Mouse (Mus musculus) heart, embryonic 11.5 days (tissue): Measurements from ENCODE around the gene Gm21488. TPM values are rescaled to one million over a fixed set of nuclear protein-coding genes. Genes with fewer than 3 reads are reported as not detected.
"Not testable (repeated sequence)": the region's sequence is repeated elsewhere in the genome, so short reads cannot be mapped to it uniquely, and the experiment has no call there.

Source experiments
- ATAC-seq: fragments of 200-750 bp; cut with Nextera tagmentation; replicated peaks from 2 replicates; pipeline ENCODE4 v1.8.0; 2017; ENCODE audit warnings: moderate library complexity; ENCODE audit not compliant: insufficient number of reproducible peaks, low FRiP score, low TSS enrichment
- H3K27ac ChIP-seq: fragments of 300-500 bp; sonication (generic); 2 replicates; pipeline ENCODE4 v1.5.1; 2014; ENCODE audit warnings: mild to moderate bottlenecking, low read depth, low read length
- H3K27me3 ChIP-seq: fragments of 300-500 bp; sonication (generic); 2 replicates; pipeline ENCODE4 v1.6.1; 2014; ENCODE audit warnings: mild to moderate bottlenecking, low read length, mixed read lengths; ENCODE audit not compliant: control insufficient read depth, insufficient read depth
- H3K36me3 ChIP-seq: fragments of 300-500 bp; sonication (generic); 2 replicates; pipeline ENCODE4 v1.6.1; 2014; ENCODE audit warnings: mild to moderate bottlenecking, low read length, moderate library complexity, mixed read lengths; ENCODE audit not compliant: control insufficient read depth, insufficient read depth
- H3K4me1 ChIP-seq: fragments of 300-500 bp; sonication (generic); 2 replicates; pipeline ENCODE4 v1.6.1; 2014; ENCODE audit warnings: low read length; ENCODE audit not compliant: control insufficient read depth, insufficient read depth
- H3K4me2 ChIP-seq: fragments of 300-500 bp; sonication (generic); 2 replicates; pipeline ENCODE4 v1.6.1; 2014; ENCODE audit warnings: mild to moderate bottlenecking, moderate library complexity
- H3K4me3 ChIP-seq: fragments of 300-500 bp; sonication (generic); 2 replicates; pipeline ENCODE4 v1.5.1; 2014; ENCODE audit warnings: low read depth, low read length
- H3K9ac ChIP-seq: fragments of 300-500 bp; sonication (generic); 2 replicates; pipeline ENCODE4 v1.6.1; 2014; ENCODE audit warnings: mild to moderate bottlenecking, low read depth, low read length, moderate library complexity
- H3K9me3 ChIP-seq: fragments of 300-500 bp; sonication (generic); replicated peaks from 2 replicates; pipeline ENCODE4 v1.6.1; 2016; ENCODE audit warnings: low read length; ENCODE audit not compliant: control insufficient read depth
- WGBS: fragments of 180-500 bp; shearing (Covaris S2); extraction: QIAGEN DNeasy Blood & Tissue Kit; methylation state at CpG from one replicate; pipeline ENCODE4 v1.1.7; 2014; ENCODE audit not compliant: insufficient replicate concordance; 5-methylcytosine and 5-hydroxymethylcytosine counted together
- polyA plus RNA-seq: library from polyadenylated mRNA; unstranded; fragments of >200 nt; fragmentation: Nextera tagmentation; extraction: Ambion mirVana; gene quantifications from 2 replicates; pipeline ENCODE4 v1.2.1, GENCODE M21; 2014

The Gm21488 gene
- not detected in 2 replicates for polyA plus RNA-seq

- H3K4me3 ChIP-seq, H3K27ac ChIP-seq, H3K4me2 ChIP-seq, H3K9ac ChIP-seq, H3K36me3 ChIP-seq, ATAC-seq, H3K4me1 ChIP-seq, H3K9me3 ChIP-seq, H3K27me3 ChIP-seq: not testable (repeated sequence)
- WGBS, result no CpG with 5 or more reads among the region's 5 CpGs
Measured at GRCm38 (mm10) chrY:27521820-27522219, at the start of gene Gm21488. Gm21488 (minus strand) TSS chrY:27521920.
